Mouse (Mus musculus): Measurements from ENCODE around the gene Cfap126. TPM values are rescaled to one million over a fixed set of nuclear protein-coding genes. Genes with fewer than 3 reads are reported as not detected.
A peak's percentile ranks its signal among the peaks of the same experiment; 100 is the strongest.
"Not testable (repeated sequence)": the region's sequence is repeated elsewhere in the genome, so short reads cannot be mapped to it uniquely, and the experiment has no call there.

Gene Cfap126
- total RNA-seq (2021) = under 1 TPM; 0.34 to 0.69 TPM

GRCm38 (mm10) chr1:171113873-171114299, at the start of gene Cfap126:
TSS of gene Cfap126 (plus strand) at chr1:171113918.
- intact Hi-C loops (cut with DNase I) = loop anchor here (5.0 kb wide), 2 partner anchors 138 to 217 kb away; partner anchors contain the start of genes Adamts4 and Ndufs2
- DNase-seq (ENCODE audit: extremely low spot score in 1 of 2, low spot score in 2 of 2) = peak; percentile 34 to 88

GRCm38 (mm10) chr1:171064491-171065242, 49.1 kb upstream of the Cfap126 start, which contains the start of gene Fcgr3:
TSS of gene Fcgr3 (minus strand) at chr1:171064935.
- peak; percentile 87 to 88 for DNase-seq (ENCODE audit: extremely low spot score in 1 of 2, low spot score in 2 of 2)

GRCm38 (mm10) chr1:171065243-171065587, 48.5 kb upstream of the Cfap126 start:
- peak in 1 of 2 experiments; percentile 81 for DNase-seq (ENCODE audit: extremely low spot score in 1 of 2, low spot score in 2 of 2)

More at GRCm38 (mm10) chr1:171064491-171065242, 49.1 kb upstream of the Cfap126 start, which contains the start of gene Fcgr3:
- intact Hi-C loops (cut with DNase I) = not testable (repeated sequence)

GRCm38 (mm10) chr1:171065768-171066167, 48.0 kb upstream of the Cfap126 start:
- peak in 1 of 2 experiments; percentile 76 for DNase-seq (ENCODE audit: extremely low spot score in 1 of 2, low spot score in 2 of 2)
- intact Hi-C loops (cut with DNase I) = not testable (repeated sequence)

More at GRCm38 (mm10) chr1:171065243-171065587, 48.5 kb upstream of the Cfap126 start:
- intact Hi-C loops (cut with DNase I) = not testable (repeated sequence)

GRCm38 (mm10) chr1:171066583-171066982, 47.1 kb upstream of the Cfap126 start:
- DNase-seq (ENCODE audit: extremely low spot score in 1 of 2, low spot score in 2 of 2); intact Hi-C loops (cut with DNase I): not testable (repeated sequence)

- DNase-seq (ENCODE audit: extremely low spot score in 1 of 2, low spot score in 2 of 2); intact Hi-C loops (cut with DNase I): not testable (repeated sequence)
Observed at GRCm38 (mm10) chr1:171067928-171068327, 45.8 kb upstream of the Cfap126 start.

GRCm38 (mm10) chr1:171069508-171069907, 44.2 kb upstream of the Cfap126 start:
- DNase-seq (ENCODE audit: extremely low spot score in 1 of 2, low spot score in 2 of 2); intact Hi-C loops (cut with DNase I): not testable (repeated sequence)

- DNase-seq (ENCODE audit: extremely low spot score in 1 of 2, low spot score in 2 of 2); intact Hi-C loops (cut with DNase I): not testable (repeated sequence)
Observed at GRCm38 (mm10) chr1:171070879-171071278, 42.8 kb upstream of the Cfap126 start.

GRCm38 (mm10) chr1:171071726-171072125, 42.0 kb upstream of the Cfap126 start:
- DNase-seq (ENCODE audit: extremely low spot score in 1 of 2, low spot score in 2 of 2); intact Hi-C loops (cut with DNase I): not testable (repeated sequence)

GRCm38 (mm10) chr1:171072217-171072616, 41.5 kb upstream of the Cfap126 start:
- intact Hi-C loops (cut with DNase I); DNase-seq (ENCODE audit: extremely low spot score in 1 of 2, low spot score in 2 of 2): not testable (repeated sequence)

GRCm38 (mm10) chr1:171074283-171074682, 39.4 kb upstream of the Cfap126 start:
- DNase-seq (ENCODE audit: extremely low spot score in 1 of 2, low spot score in 2 of 2); intact Hi-C loops (cut with DNase I): not testable (repeated sequence)

- DNase-seq (ENCODE audit: extremely low spot score in 1 of 2, low spot score in 2 of 2); intact Hi-C loops (cut with DNase I): not testable (repeated sequence)
Observed at GRCm38 (mm10) chr1:171076176-171076575, 37.5 kb upstream of the Cfap126 start.

GRCm38 (mm10) chr1:171077192-171077591, 36.5 kb upstream of the Cfap126 start:
- DNase-seq (ENCODE audit: extremely low spot score in 1 of 2, low spot score in 2 of 2); intact Hi-C loops (cut with DNase I): not testable (repeated sequence)

- peak in 1 of 2 experiments; percentile 40 for DNase-seq (ENCODE audit: extremely low spot score in 1 of 2, low spot score in 2 of 2)
- intact Hi-C loops (cut with DNase I) = not testable (repeated sequence)
Observed at GRCm38 (mm10) chr1:171077955-171078354, 35.8 kb upstream of the Cfap126 start.

- DNase-seq (ENCODE audit: extremely low spot score in 1 of 2, low spot score in 2 of 2); intact Hi-C loops (cut with DNase I): not testable (repeated sequence)
Observed at GRCm38 (mm10) chr1:171078419-171078818, 35.3 kb upstream of the Cfap126 start.

GRCm38 (mm10) chr1:171079345-171079744, 34.4 kb upstream of the Cfap126 start:
- DNase-seq (ENCODE audit: extremely low spot score in 1 of 2, low spot score in 2 of 2); intact Hi-C loops (cut with DNase I): not testable (repeated sequence)

- DNase-seq (ENCODE audit: extremely low spot score in 1 of 2, low spot score in 2 of 2); intact Hi-C loops (cut with DNase I): not testable (repeated sequence)
Observed at GRCm38 (mm10) chr1:171079825-171080224, 33.9 kb upstream of the Cfap126 start.

- intact Hi-C loops (cut with DNase I); DNase-seq (ENCODE audit: extremely low spot score in 1 of 2, low spot score in 2 of 2): not testable (repeated sequence)
Observed at GRCm38 (mm10) chr1:171081512-171082231, 32.0 kb upstream of the Cfap126 start.

- DNase-seq (ENCODE audit: extremely low spot score in 1 of 2, low spot score in 2 of 2) = no peak
- intact Hi-C loops (cut with DNase I) = no loop called here
Observed at GRCm38 (mm10) chr1:171085718-171086117, 28.0 kb upstream of the Cfap126 start.
